Mouse (Mus musculus) brain, embryonic 18.5 days (tissue): ENCODE results near the gene Tmem247.

Experiments used
- DNase-seq: peaks from one replicate; pipeline ENCODE4 v3.0.0-alpha.2; 2012; ENCODE audit warnings: low read depth, low spot score

Gene Tmem247

GRCm38 (mm10) chr17:86917048-86917447 is at the start of gene Tmem247:
Gene Tmem247, plus strand, starts transcription at chr17:86917348.
- DNase-seq = no peak

DNA sequence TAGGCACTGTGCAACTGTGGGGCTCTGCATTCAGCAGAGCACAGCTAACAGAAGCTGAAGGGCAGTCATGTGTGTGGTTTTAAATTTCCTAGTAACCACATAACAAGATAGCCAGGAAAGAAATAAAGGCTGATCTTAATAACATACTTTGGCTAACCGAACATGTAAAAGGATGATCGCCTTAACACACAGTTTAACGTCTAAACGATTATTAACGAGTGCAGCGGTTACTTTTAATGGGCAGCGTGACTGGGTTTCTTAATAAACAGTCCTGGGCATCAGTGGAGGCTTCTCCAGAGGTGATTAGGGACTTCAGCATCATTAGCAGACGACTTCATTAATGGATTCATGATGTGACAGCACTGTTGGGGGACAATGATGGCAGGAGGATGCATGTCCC is 46.6 kb upstream of the Tmem247 start:
- DNase-seq = no peak

GRCm38 (mm10) chr17:86872643-86873042 is 44.5 kb upstream of the Tmem247 start:
- no peak for DNase-seq

DNA sequence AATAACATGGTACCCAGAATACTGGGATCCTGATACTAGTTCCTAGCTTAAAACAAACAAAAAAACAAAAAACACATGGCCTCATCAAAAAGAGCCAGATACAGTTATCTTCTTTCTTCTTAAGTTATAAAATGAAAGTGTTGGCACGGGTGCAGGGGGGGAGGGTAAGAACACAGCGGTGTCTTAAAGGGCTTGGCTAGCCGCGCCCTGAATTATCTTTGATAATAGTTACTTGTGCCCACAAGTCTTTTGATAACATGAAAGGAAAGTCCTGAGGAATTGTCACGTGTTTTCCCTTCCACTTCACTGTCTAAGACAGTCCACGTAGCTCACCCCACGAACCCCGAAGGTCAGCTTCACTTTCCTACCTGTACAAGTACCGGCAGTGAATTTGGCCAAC is 40.2 kb upstream of the Tmem247 start:
- DNase-seq = no peak

DNA sequence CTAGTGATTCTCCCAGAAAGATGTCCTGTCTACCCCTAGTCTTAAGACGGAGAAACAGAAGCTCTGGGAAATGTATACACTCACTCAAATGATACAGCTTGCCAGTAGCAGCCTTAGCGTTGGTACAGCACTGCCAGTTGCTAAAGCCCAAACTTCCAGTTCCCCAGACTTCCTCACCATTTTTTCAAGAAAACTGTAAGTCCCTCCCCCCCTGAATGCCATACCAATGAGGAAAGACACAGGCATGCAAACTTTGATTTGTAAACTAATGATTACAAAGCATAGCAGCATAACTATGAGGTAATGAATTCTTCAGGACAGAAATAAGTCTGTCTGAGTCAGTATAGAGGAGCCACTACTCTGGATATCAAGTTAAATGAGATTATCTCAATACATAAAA is 39.4 kb upstream of the Tmem247 start:
- DNase-seq = no peak

DNA sequence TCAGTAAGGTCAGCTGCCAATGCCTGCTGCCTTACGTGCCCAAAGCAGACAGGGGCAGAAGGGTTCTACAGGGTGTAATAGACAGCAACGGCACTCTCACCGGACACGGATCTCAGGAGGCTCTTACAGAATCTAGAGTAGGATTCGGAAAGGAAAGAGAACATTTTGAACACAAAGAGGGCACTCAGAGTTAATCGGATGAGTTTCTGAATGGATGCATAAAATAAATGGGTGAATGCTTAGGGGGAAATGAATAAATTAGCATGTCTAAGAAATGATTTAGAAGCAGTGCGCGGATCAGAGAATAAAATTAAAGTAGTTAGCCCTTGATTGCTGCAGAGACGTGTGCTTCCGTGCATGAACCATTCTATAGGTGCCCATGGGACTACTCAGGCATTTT is 37.1 kb upstream of the Tmem247 start:
- DNase-seq = no peak

DNA sequence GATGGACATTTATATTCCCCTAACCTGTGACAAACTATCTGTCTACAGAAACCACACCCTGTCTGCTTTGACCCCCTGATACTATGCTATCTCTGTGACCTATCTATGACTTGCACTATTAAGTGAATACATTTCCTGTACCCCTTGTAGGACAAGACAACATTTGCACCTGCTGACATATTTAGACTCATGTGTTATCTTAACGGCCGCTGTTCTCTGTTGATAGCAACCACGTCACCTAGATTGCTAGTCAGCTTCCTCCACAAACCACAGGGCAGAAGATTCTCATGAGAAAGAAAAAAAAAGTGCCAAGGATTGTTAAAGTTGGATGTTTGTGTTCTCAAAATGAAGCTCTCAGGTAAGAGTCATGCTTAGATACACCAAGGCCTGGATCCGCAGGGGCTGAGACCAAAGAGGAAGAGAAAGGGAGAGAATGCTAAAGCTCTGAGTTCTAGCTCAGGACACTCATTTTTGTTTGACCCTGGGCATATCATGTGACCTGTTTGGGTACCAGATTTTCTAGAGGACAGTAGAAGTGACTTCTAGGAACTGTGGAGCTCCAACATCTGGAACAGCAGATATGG is 36.6 kb upstream of the Tmem247 start:
- no peak for DNase-seq

DNA sequence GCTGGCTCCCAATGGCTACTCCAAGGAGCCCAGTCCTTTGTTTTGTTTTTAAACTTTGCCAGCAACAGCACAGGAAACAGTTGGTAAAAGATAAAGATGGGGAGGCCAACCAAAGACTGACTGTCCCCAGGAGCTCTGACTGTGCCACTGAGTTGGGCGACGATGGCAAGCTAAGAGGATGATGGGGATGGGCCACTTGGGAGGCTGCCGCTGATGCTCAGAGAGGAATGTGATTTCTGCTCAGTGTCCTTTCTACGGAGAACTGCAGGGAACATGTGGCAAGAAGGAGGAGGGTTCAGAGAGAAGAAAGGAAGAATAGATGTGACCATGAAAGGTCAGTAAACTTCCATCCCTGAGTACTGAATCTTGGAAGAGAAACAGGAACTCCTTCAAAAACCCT is 22.0 kb upstream of the Tmem247 start:
- no peak for DNase-seq

GRCm38 (mm10) chr17:86897486-86898165 is 19.5 kb upstream of the Tmem247 start:
- no peak for DNase-seq

DNA sequence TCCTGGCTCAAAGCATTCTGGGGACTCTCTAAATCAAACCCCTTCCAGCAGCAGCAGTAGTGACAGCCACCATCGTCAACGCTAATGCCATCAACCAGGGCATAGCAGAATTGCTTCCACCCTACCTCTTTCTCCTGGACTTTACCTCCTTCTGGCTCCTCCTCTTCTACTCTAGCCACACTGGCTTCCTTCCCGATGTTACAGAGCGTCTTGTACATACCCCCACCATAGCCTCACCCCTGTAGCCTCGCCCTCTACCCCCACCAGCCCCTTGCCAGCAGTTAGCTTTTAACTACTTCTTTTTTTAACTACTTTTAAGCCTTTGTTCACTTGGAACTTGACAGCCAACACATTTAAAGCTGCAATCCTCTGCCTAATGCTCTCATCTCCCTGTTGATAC is 17.3 kb upstream of the Tmem247 start:
- DNase-seq = no peak

- DNase-seq = no peak
These were observed 16.6 kb upstream of the Tmem247 start for GRCm38 (mm10) chr17:86900564-86900963.

- DNase-seq = no peak
These were observed 14.6 kb upstream of the Tmem247 start for GRCm38 (mm10) chr17:86902399-86903067.

DNA sequence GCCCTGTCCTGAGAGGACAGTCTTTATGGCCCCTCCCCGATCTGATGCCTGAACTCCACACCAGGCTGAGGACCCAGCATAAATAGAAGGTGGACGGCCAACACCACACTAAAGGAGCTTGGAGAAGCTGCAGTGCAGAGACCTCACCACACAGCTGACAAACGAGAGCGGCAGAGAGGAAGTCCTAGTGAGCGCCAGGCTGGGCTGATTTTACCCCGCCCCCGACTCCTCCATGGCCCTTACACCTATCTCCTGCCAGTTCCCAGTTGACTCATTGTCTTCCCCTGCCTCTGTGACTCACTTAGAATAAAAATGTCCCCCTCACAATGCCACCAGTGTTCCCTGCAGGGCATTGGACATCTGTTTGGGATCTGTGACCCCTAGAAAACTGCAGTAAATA is 13.6 kb upstream of the Tmem247 start:
- DNase-seq = no peak

DNA sequence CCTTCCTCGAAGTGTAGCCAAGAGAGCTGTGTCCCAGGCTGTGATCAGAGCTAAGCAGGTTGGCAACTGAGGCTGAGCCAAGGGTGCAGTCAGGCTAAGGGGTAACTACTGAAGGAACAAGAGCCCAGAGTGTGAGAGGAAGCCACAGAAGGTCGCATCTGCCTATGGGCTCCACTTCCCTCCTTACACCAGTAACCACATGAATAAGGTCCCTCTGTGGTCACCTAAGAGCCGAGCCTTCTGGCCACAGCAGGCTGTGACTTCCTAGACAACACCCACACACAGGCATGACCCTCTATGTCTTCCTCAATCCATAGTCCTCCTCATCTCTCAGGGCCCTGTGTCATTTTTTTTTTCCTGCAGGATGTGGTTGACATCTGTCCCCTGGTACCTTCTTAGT is 12.9 kb upstream of the Tmem247 start:
- DNase-seq = no peak

DNA sequence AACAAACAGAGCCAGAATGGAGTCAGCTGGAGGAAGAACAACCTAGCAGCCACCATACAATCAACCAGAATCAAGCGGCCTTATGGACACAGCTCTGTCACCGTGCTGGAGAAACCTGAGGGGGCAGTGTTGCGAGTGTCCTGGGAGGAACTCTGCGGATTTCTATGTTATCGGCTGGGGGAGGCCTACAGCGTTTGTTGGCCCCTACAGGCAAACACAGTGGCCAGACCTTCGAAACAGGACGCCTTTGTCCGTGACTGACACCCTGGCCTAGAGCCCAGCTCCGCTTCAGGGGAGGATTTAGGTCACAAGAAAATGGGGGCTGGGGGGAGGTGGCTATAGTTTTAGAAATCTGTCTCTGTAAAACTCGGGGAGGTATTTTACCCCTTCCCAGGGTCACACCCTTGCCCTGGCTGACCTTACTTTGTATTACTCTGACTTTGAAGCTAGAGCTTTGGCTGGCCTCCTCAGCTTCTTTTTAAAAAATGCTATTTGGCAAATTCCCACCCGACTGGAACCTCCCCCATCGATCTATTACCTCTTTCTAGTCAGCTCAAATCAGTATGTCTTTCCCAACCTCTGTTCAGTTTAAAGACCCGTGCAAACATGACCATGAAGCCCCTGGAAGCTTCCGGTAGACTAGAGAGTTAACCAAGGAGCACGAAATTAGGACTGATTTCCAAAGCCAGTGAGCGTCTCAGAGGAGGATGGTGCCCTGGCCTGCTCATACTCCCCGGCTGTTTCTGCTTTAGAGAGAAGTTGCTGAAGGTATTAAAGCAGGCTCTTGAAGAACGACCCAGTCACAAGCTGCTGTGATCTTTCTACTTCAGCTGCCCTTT is 11.6 kb upstream of the Tmem247 start:
- DNase-seq = peak; percentile 37

DNA sequence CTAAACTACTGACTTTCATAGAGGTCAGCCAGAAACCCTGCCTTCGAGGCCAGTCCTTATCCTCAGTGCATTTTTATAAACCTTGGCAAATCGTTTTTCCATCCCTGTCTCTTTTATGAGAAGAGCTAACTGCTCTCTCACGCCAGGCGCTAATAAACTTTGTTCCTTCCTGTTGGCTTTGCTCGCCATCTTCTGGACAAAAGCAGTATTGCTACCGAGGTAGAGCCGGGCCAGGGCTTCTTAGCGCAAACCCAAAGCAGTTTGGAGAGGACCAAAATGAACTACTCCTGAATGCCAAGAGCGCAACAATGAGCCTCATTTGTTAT is 11.0 kb upstream of the Tmem247 start:
- DNase-seq = peak; percentile 57

GRCm38 (mm10) chr17:86906601-86907000 is 10.5 kb upstream of the Tmem247 start:
- no peak for DNase-seq

GRCm38 (mm10) chr17:86907092-86907491 is 10.1 kb upstream of the Tmem247 start:
- no peak for DNase-seq

GRCm38 (mm10) chr17:86908316-86908715 is 8.8 kb upstream of the Tmem247 start:
- DNase-seq = no peak

DNA sequence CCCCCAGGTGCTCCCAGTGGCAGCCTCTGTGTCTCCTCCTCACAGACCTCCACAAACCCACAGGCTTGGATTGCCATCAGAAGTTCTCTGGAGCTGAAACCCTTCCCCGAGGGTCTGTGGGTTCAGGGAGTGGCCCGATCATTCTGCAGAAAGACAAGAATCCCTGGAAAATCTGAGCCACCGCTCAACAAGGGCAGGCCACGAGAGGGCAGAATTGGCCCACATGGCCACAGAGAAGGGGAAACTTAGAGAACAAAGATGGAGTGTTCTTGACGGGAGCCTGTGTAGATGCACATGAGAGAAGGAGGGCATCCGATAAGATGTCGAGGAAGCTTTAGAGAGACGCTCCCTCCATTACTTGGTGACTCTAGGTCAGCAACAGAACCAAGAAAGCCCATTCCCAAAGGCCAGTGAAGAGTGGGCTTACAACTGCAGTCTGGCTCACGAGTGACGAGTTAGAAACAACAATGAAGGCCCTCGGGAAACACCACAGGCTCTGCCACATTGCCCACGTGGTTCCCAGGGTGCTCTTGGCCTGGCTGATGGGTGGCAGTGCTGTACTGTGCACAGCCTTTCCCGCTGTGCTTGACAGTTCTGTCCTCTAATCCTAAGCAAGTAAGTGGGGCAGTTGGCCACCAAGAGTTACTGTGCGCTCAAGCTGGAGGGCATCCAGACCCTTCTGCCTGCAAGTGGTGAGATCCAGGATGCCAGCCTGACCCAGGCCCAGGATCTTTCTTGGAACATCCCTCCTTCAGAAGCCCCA is 7.2 kb upstream of the Tmem247 start:
- no peak for DNase-seq

- DNase-seq = no peak
These were observed 5.9 kb upstream of the Tmem247 start for GRCm38 (mm10) chr17:86911261-86911660.
